Mouse (Mus musculus) erythroblast, embryonic 14.5 days (primary cell): Measurements from ENCODE around the gene Efl1.

Experiments
- GATA1 ChIP-seq: IDR thresholded peaks from 2 replicates; pipeline ENCODE4 v1.6.1; 2012; ENCODE audit warnings: low read length, inconsistent platforms, mixed read lengths
- TAL1 ChIP-seq: IDR thresholded peaks from 3 replicates; pipeline ENCODE4 v1.6.1; 2012; ENCODE audit warnings: low read length, inconsistent platforms, mixed read lengths

- no peak for TF ChIP-seq GATA1
- no peak for TF ChIP-seq TAL1
Observed at GRCm38 (mm10) chr7:82715210-82715911, 66.9 kb downstream of the Efl1 start.
